ENCODE assay signal across 13 mouse cellular contexts in the genomic region with DNA sequence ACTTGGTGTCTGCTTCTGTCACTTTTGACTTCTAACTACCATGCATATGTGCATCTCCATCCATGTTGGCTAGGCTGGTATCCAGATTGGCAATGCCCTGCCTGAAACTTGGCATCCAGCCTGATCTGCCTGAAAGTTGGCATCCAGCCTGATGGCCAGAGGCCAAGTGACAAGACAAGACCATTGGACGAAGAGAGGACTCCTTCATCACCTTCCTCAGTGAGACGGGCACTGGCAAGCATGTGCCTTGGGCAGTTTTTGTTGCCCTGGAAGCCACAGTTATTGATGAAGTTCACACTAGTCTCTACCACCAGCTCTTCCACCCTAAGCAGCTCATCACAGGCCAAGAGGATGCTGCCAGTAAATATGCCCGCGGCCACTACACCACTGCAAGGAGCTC.
DNase-seq lines count a peak whose midpoint lies in the region; ATAC-seq and TF ChIP-seq lines count a peak whose summit lies in the region.
"Had no signal": no experiment of that assay in that cellular context is flagged by ENCODE, and none has a peak within 500 bp of the region (broad histone marks: within the 10 kb centered on the region; RNA-seq: fewer than 3 reads in every experiment).

No protein-coding gene starts in this region.

- peak overlapping the region; percentile 26; the same call in 1 of the 2 replicates for H3K27ac ChIP-seq in hindbrain, postnatal 0 days
- H3K27ac ChIP-seq in hindbrain, embryonic 11.5 days (ENCODE audit: low read depth, low read length) = no peak overlapping the region
- H3K27ac ChIP-seq: kidney, postnatal 0 days; stomach, embryonic 15.5 days had no signal

- no peak overlapping the region for H3K4me3 ChIP-seq in hindbrain, postnatal 0 days (ENCODE audit: low read length)
- H3K4me3 ChIP-seq in hindbrain, embryonic 11.5 days (ENCODE audit: low read depth, low read length) = no peak overlapping the region
- H3K4me3 ChIP-seq: erythroblast, embryonic 14.5 days; stomach, embryonic 15.5 days had no signal

- no peak overlapping the region for H3K4me2 ChIP-seq in hindbrain, postnatal 0 days (ENCODE audit: low read depth, low read length)
- no peak overlapping the region for H3K4me2 ChIP-seq in hindbrain, embryonic 11.5 days (replicated peaks; ENCODE audit: low read depth, low read length)
- H3K4me2 ChIP-seq: stomach, embryonic 15.5 days had no signal

- no peaks in the 10 kb centered on the region for H3K27me3 ChIP-seq in hindbrain, postnatal 0 days (ENCODE audit: insufficient read depth, low read length)
- H3K27me3 ChIP-seq in hindbrain, embryonic 11.5 days (ENCODE audit: control insufficient read depth, insufficient read depth, low read length) = no peaks in the 10 kb centered on the region
- H3K27me3 ChIP-seq: stomach, embryonic 15.5 days had no signal

- H3K4me1 ChIP-seq in hindbrain, postnatal 0 days (ENCODE audit: insufficient read depth, low read length) = no peaks in the 10 kb centered on the region; the same call in 1 of the 2 replicates
- H3K4me1 ChIP-seq in hindbrain, embryonic 11.5 days (replicated peaks; ENCODE audit: control insufficient read depth, insufficient read depth, low read length) = no peaks in the 10 kb centered on the region
- H3K4me1 ChIP-seq: stomach, embryonic 15.5 days had no signal

- no peak overlapping the region for H3K9ac ChIP-seq in hindbrain, postnatal 0 days (replicated peaks; ENCODE audit: low read length)
- H3K9ac ChIP-seq in hindbrain, embryonic 11.5 days (ENCODE audit: low read depth, low read length) = no peak overlapping the region
- H3K9ac ChIP-seq: stomach, embryonic 15.5 days had no signal

- no peak for TF ChIP-seq CTCF in hindbrain, postnatal 0 days (IDR thresholded peaks at IDR 0.05; ENCODE audit: low read depth)

- no peaks in the 10 kb centered on the region for H3K36me3 ChIP-seq in hindbrain, postnatal 0 days (ENCODE audit: insufficient read depth, low read length)
- H3K36me3 ChIP-seq in hindbrain, embryonic 11.5 days (ENCODE audit: control insufficient read depth, insufficient read depth, low read length) = no peaks in the 10 kb centered on the region
- H3K36me3 ChIP-seq: stomach, embryonic 15.5 days had no signal

- H3K9me3 ChIP-seq in hindbrain, postnatal 0 days (ENCODE audit: low read length) = no peaks in the 10 kb centered on the region
- H3K9me3 ChIP-seq in hindbrain, embryonic 11.5 days (ENCODE audit: control insufficient read depth, low read length) = no peaks in the 10 kb centered on the region
- H3K9me3 ChIP-seq: stomach, embryonic 15.5 days had no signal

- ATAC-seq in hindbrain, postnatal 0 days = peak; percentile 56
- ATAC-seq in hindbrain, embryonic 11.5 days (ENCODE audit: low FRiP score) = no peak
- ATAC-seq: midbrain, embryonic 16.5 days had no signal

- DNase-seq in hindbrain, postnatal 0 days (ENCODE audit: low spot score) = peak; percentile 78
- no peak for DNase-seq in hindbrain, embryonic 11.5 days (ENCODE audit: low spot score)
- DNase-seq in MN1 (ENCODE audit: low spot score) = peak; percentile 72
- peak; percentile 74 for DNase-seq in adrenal gland, postnatal 10 days
- DNase-seq in cerebellum, postnatal 10 days = peak; percentile 97 to 98
- DNase-seq in urinary bladder, postnatal 14 days (ENCODE audit: low spot score) = no peak
- DNase-seq in spleen, postnatal 14 days (ENCODE audit: low spot score in 2 of 2) = no peak
- no peak for DNase-seq in urinary bladder, postnatal 10 days (ENCODE audit: low spot score)
- DNase-seq: gastrocnemius, postnatal 14 days had no signal

- WGBS in hindbrain, postnatal 0 days = 52% methylated on average over 4 of the region's 4 CpGs
- 93% methylated on average over 4 of the region's 4 CpGs for WGBS in hindbrain, embryonic 11.5 days

Comparison
In these comparisons a context has a peak if more than half of its experiments do, and no peak if none do; other contexts are left out.
1. DNase-seq: peak in hindbrain, postnatal 0 days (single experiment), MN1 (single experiment), adrenal gland, postnatal 10 days (single experiment) and cerebellum, postnatal 10 days (2 of 2); none in hindbrain, embryonic 11.5 days (single experiment), urinary bladder, postnatal 14 days (single experiment), spleen, postnatal 14 days (0 of 2) and urinary bladder, postnatal 10 days (single experiment).